Mouse (Mus musculus) stomach, embryonic 16.5 days (tissue): Measurements from ENCODE around the gene Myh9. TPM values are rescaled to one million over a fixed set of nuclear protein-coding genes. Genes with fewer than 3 reads are reported as not detected.

Source experiments
- ATAC-seq: fragments of 200-750 bp; cut with Nextera tagmentation; 2 replicates; pipeline ENCODE4 v1.8.0; 2017; ENCODE audit warnings: moderate number of reproducible peaks, moderate TSS enrichment; ENCODE audit not compliant: insufficient read depth, low FRiP score
- H3K27ac ChIP-seq: fragments of 300-500 bp; sonication (generic); 2 replicates; pipeline ENCODE4 v1.5.1; 2014; ENCODE audit warnings: low read length
- H3K27me3 ChIP-seq: fragments of 300-500 bp; sonication (generic); 2 replicates; pipeline ENCODE4 v1.6.1; 2014; ENCODE audit warnings: low read length, control low read depth, mixed read lengths; ENCODE audit not compliant: control insufficient read depth, insufficient read depth
- H3K36me3 ChIP-seq: fragments of 300-500 bp; sonication (generic); 2 replicates; pipeline ENCODE4 v1.6.1; 2014; ENCODE audit warnings: low read length; ENCODE audit not compliant: control insufficient read depth, insufficient read depth
- H3K4me1 ChIP-seq: fragments of 300-500 bp; sonication (generic); 2 replicates; pipeline ENCODE4 v1.6.1; 2014; ENCODE audit warnings: low read length, control low read depth, mixed read lengths; ENCODE audit not compliant: control insufficient read depth, insufficient read depth
- H3K4me2 ChIP-seq: fragments of 300-500 bp; sonication (generic); 2 replicates; pipeline ENCODE4 v1.6.1; 2014; ENCODE audit warnings: low read depth, low read length, mixed read lengths
- H3K4me3 ChIP-seq: fragments of 300-500 bp; sonication (generic); replicated peaks from 2 replicates; pipeline ENCODE4 v1.5.1; 2014; ENCODE audit warnings: mild to moderate bottlenecking, low read length
- H3K9ac ChIP-seq: fragments of 300-500 bp; sonication (generic); 2 replicates; pipeline ENCODE4 v1.6.1; 2014; ENCODE audit warnings: low read length
- H3K9me3 ChIP-seq: fragments of 300-500 bp; sonication (generic); replicated peaks from 2 replicates; pipeline ENCODE4 v1.6.1; 2016; ENCODE audit warnings: low read length, control low read depth; ENCODE audit not compliant: control insufficient read depth
- WGBS: fragments of 180-500 bp; shearing (Covaris S2); extraction: QIAGEN DNeasy Blood & Tissue Kit; methylation state at CpG from one replicate; pipeline ENCODE4 v1.1.7; 2014; 5-methylcytosine and 5-hydroxymethylcytosine counted together
- polyA plus RNA-seq: library from polyadenylated mRNA; unstranded; fragments of >200 nt; fragmentation: Nextera tagmentation; extraction: Ambion mirVana; gene quantifications from 2 replicates; pipeline ENCODE4 v1.2.1, GENCODE M21; 2015

Gene Myh9
- polyA plus RNA-seq, 1 experiment from 2014 or later, result 54.5 TPM

DNA sequence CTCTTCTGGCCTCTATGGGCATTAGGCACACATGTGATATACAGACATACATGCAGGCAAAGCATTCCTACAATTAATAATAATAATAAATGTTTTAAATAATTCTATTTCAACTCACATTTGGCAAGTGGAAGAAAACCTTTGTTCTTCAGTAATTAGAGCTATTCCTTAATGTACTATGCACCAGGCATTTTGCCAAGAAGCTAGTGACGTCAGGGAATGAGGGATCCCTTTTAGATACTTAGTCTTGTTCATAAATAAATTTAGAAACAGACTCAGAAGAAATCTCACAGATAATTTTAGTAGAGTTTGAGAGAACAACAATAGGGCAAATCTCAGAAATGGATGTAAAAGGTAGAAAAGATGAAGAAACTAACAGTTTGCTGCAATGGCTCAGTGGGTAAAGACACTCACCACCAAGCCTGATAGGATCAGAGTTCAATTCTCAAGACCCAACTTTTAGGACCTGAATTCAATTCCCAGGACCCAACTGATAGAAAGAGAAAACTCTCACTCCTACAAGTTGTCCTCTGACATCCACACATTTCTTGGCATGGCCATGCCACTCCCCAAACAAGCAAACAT is 18.2 kb upstream of the Myh9 start:
- Histone ChIP-seq H3K4me3 (no peak overlapping the region), H3K9ac (no peak overlapping the region), H3K4me2 (no peak overlapping the region), H3K4me1 (peaks cover 21% of the 10 kb centered on the region), H3K9me3 (no peaks in the 10 kb centered on the region), H3K27me3 (no peaks in the 10 kb centered on the region), H3K36me3 (no peaks in the 10 kb centered on the region), H3K27ac (no peak overlapping the region)
- 33% methylated on average over 1 of the region's 1 CpGs for WGBS
- no peak for ATAC-seq

DNA sequence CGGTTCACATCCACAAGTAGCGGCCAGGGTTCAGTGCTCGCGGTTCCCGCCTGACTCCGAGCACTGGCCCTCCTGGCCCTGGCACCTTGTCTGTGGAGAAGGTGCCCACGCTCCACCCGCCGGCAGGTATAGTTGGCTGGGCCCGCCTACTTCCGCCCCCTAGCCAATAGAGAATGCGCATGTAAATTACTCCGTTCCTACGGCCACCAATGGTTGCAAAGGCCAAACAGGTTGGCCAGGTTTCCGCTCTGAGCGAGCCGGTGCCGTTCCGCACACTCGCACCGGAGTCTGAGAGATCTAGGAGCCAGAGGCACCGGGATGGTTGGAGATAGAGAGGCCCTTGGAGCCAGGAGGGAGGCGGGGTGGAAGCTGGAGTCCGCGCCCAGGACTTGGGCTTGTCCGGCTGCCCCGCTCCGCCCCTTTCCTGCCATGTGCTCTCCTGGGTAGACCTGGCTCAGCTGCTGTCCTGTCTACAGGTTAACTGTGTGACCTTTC is 15.7 kb upstream of the Myh9 start:
- peak overlapping the region; percentile 66 for H3K4me2 ChIP-seq
- WGBS, result 4% methylated on average over 28 of the region's 28 CpGs

DNA sequence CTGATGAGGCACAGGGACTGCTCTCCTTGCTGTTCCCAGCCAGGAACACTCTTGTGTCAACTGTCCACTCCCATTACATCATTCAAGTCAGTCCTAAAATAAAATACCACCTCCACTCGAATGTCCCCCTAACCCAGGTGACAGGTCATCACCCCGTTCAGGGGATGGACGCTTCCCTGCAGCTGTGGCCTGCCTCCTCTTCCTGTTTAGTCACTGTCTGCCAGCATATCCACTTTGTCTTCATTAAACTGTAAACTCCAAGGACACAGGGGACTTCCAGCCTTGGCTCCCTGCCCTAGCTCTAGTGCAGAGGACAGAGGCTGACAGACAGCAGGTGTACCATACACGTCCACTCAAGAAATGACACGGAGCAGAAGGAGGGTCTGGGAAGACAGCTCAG is 14.6 kb upstream of the Myh9 start:
- Histone ChIP-seq H3K27ac (peak overlapping the region; percentile 15; the same call in 1 of the 2 replicates), H3K27me3 (no peaks in the 10 kb centered on the region), H3K9ac (peak overlapping the region; percentile 21; the same call in 1 of the 2 replicates), H3K4me3 (no peak overlapping the region), H3K4me1 (peaks cover 22% of the 10 kb centered on the region), H3K9me3 (no peaks in the 10 kb centered on the region), H3K36me3 (no peaks in the 10 kb centered on the region), H3K4me2 (no peak overlapping the region)
- ATAC-seq, result peak; percentile 3; the same call in 1 of the 2 replicates
- 31% methylated on average over 5 of the region's 5 CpGs for whole genome bisulfite sequencing

More for the DNA sequence above, 15.7 kb upstream of the Myh9 start:
- peaks cover 22% of the 10 kb centered on the region for H3K4me1 ChIP-seq
- no peaks in the 10 kb centered on the region for H3K27me3 ChIP-seq
- no peaks in the 10 kb centered on the region for H3K9me3 ChIP-seq
- H3K36me3 ChIP-seq, result no peaks in the 10 kb centered on the region
- H3K27ac ChIP-seq, result peak overlapping the region; percentile 84
- peak; percentile 95 for ATAC-seq
- H3K9ac ChIP-seq, result peak overlapping the region; percentile 63
- peak overlapping the region; percentile 44 for H3K4me3 ChIP-seq

DNA sequence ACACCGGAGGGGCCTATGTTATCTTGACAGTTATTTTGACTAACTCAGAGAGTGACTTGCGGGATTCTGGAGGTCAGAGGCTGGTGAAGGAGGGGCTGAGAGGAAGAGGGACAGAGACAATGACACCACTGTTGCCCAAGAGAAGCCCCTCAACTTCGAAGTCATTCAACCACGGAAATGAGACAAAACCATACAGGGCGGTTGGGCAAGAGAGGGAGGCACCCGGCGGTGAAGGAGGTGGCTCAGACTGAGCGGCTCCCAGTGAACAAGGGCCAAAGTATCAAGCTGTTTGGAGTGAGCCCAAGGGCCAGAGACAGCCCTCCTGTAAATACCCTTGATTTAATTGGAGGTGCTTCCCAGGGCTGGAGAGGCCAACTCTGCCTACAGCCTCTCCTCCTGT is 13.3 kb upstream of the Myh9 start:
- Histone ChIP-seq H3K4me2 (no peak overlapping the region), H3K9ac (no peak overlapping the region), H3K4me1 (peaks cover 27% of the 10 kb centered on the region), H3K27me3 (no peaks in the 10 kb centered on the region), H3K4me3 (no peak overlapping the region), H3K27ac (no peak overlapping the region; the same call in 1 of the 2 replicates), H3K9me3 (no peaks in the 10 kb centered on the region), H3K36me3 (no peaks in the 10 kb centered on the region)
- no peak for ATAC-seq
- 51% methylated on average over 8 of the region's 8 CpGs for WGBS

DNA sequence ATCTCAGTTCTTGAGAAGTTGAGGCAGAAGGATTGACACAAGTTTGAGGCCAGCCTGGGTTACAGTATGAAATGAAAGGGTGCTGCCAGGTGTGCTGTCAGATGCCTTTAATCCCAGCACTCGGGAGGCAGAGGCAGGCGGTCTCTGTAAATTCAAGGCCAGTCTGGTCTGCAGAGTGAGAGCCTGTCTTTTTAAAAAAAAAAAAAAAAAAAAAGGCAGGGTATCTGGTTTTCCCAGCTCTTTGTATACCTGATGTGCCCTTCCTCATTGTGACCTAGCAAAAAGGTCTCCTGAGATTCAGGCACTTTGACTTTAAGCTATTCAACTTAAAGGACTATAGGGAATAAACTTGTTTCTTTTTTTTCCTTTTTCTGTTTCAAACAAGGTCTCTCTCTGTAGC is 10.0 kb upstream of the Myh9 start:
- Histone ChIP-seq H3K27ac (no peak overlapping the region), H3K4me2 (no peak overlapping the region), H3K9ac (no peak overlapping the region), H3K4me3 (no peak overlapping the region), H3K9me3 (no peaks in the 10 kb centered on the region), H3K27me3 (no peaks in the 10 kb centered on the region), H3K36me3 (no peaks in the 10 kb centered on the region), H3K4me1 (peaks cover 28% of the 10 kb centered on the region)
- WGBS, result 67% methylated on average over 2 of the region's 2 CpGs
- ATAC-seq, result no peak

DNA sequence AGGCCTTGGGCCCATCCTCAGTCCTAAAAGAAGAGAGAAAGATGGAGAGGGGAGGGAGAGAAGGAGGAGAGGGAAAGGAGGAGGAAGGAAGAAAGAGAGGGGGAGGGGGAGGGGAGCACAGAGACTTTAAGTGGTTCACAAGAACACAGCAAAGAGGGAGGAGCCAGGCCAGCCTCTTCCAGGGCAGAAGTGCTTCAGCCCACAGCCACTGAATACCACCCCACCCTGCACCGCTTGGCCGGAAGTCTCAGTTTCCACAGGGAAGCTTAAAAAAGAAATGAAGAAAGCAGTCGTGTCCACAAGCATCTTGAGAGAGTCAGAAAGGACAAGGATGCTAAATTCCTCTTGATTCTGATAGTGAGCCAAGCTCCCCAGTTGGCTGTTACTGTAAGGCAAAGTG is 9.2 kb upstream of the Myh9 start:
- WGBS, result 34% methylated on average over 3 of the region's 3 CpGs
- H3K36me3 ChIP-seq, result no peaks in the 10 kb centered on the region
- H3K27me3 ChIP-seq, result no peaks in the 10 kb centered on the region
- no peak overlapping the region for H3K4me2 ChIP-seq
- H3K9ac ChIP-seq, result no peak overlapping the region
- ATAC-seq, result no peak
- H3K9me3 ChIP-seq, result no peaks in the 10 kb centered on the region
- H3K27ac ChIP-seq, result peak overlapping the region; percentile 47
- H3K4me1 ChIP-seq, result peaks cover 20% of the 10 kb centered on the region
- H3K4me3 ChIP-seq, result no peak overlapping the region

DNA sequence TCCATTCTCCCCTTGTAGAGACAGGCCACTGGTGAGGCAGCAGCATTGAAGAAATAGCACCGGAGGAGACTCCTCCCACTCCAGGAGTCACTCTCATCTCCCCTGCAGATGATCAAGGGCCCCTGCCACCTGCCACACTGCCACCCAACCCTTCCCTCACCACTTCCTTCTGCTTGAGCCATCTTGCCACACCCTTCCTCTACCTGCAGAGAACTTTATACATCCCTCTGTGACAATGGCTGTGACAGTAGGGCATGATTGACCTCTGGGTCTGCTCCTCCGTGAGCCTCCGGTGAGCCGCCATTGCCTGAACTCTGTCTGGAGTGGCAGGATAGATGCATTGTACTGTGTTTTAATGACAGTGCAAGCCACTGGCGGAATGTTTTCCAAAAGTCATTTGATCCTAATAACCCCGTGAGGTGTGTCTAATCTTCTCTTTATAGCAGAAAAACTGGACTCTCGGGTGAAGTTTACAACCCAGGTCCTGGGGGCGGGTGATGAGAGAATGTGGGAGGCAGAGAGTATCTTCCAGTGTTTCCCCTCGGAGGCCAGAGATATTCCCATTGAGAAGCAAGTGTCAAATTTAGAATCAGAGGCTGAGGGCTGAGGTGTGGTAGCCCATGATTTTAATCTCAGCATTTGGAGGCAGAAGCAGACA is 7.7 kb upstream of the Myh9 start:
- no peaks in the 10 kb centered on the region for H3K9me3 ChIP-seq
- H3K36me3 ChIP-seq, result no peaks in the 10 kb centered on the region
- no peak overlapping the region for H3K4me3 ChIP-seq
- peaks cover 12% of the 10 kb centered on the region for H3K4me1 ChIP-seq
- 73% methylated on average over 9 of the region's 9 CpGs for whole genome bisulfite sequencing
- H3K27ac ChIP-seq, result peak overlapping the region; percentile 33; the same call in 1 of the 2 replicates
- H3K27me3 ChIP-seq, result no peaks in the 10 kb centered on the region
- no peak overlapping the region for H3K4me2 ChIP-seq
- H3K9ac ChIP-seq, result no peak overlapping the region
- 0 out of 2 replicates have a peak, but pooled peaks have one; percentile 31 for ATAC-seq

DNA sequence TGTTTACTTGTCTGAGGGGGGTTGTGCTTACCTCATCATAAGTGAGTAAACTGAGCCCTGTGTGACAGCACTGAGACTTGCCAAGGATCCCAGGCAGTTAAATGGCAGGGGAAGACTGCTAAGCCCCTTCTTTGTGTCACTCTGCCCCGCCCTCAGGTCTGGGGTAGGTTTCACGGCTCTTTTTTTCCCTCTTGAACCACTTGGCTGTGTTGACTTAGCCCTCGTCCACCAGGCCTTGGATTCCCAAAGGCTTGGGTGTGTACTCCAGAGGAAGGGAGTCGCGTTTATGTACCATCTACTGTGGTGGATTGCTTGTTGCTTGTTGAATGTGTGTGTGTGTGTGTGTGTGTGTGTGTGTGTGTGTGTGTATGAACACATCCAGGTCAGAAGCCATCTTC is 7.1 kb upstream of the Myh9 start:
- no peaks in the 10 kb centered on the region for H3K27me3 ChIP-seq
- no peak for ATAC-seq
- peaks cover 12% of the 10 kb centered on the region for H3K4me1 ChIP-seq
- WGBS, result 57% methylated on average over 5 of the region's 5 CpGs
- peak overlapping the region; percentile 33; the same call in 1 of the 2 replicates for H3K27ac ChIP-seq
- H3K9ac ChIP-seq, result no peak overlapping the region
- H3K4me3 ChIP-seq, result no peak overlapping the region
- H3K4me2 ChIP-seq, result no peak overlapping the region
- H3K9me3 ChIP-seq, result no peaks in the 10 kb centered on the region
- H3K36me3 ChIP-seq, result no peaks in the 10 kb centered on the region

DNA sequence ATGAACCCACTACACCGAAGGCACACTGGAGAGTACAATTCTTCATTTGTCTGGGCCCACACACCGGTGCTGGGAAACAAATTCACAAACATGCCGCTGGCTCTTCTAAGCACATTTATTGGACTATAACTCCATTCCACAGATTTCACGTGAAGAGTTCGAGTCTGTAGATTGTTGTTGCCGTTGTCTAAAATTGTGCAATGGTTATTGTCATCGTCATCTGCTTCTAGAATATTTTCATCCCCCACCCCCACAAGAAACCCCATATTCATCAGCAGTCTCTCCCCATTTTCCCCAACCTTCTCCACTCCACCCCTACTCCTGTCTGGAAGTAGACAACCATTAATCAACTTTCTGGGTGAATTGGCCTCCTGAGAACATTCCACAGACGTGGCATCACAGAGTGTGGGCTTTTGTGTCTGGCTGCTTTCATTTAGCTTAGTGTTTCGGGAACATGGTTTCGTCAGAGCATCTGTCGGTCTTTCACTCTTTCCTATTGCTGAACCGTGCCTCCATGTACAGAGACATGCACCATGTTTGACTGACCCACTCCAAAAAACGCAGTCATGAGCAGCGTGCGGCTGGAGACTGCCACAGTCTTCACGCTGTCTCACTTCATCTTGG is 6.6 kb upstream of the Myh9 start:
- Histone ChIP-seq H3K9me3 (no peaks in the 10 kb centered on the region), H3K4me3 (no peak overlapping the region), H3K27ac (no peak overlapping the region), H3K4me1 (peaks cover 12% of the 10 kb centered on the region), H3K27me3 (no peaks in the 10 kb centered on the region), H3K9ac (no peak overlapping the region), H3K36me3 (no peaks in the 10 kb centered on the region), H3K4me2 (no peak overlapping the region)
- 70% methylated on average over 16 of the region's 16 CpGs for WGBS
- ATAC-seq, result no peak
